Mouse (Mus musculus) G1E-ER4 (cell line): ENCODE data around the gene Krtap6-2. TPM values are rescaled to one million over a fixed set of nuclear protein-coding genes. Genes with fewer than 3 reads are reported as not detected.

Experiments
- GATA1 ChIP-seq: IDR thresholded peaks from one replicate; pipeline ENCODE4 v1.8.0; 2012; ENCODE audit warnings: low read length, inconsistent platforms
- polyA plus RNA-seq: library from polyadenylated mRNA; stranded (reverse); fragments of >175 nt; gene quantifications from 2 replicates; pipeline ENCODE4 v1.2.3, GENCODE M21; 2012

Gene Krtap6-2
- not detected in 2 replicates for polyA plus RNA-seq

DNA sequence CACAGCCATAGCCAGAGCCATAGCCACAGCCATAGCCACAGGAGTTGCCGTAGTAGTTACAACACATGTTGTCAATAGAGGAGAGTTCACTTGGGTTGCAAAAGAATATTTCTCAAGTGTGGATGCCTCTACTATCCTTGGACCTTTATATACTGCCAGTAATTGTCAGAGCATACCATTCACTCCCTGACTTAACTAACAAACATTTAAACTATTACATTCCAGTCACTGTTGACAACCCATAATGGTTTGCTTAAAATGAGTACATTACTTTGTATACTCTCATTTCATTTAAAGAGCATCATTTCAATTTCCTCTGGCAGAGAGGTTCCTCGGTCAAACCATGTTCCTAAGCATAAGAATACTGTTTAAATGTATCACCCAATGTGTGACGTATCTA lies at the start of gene Krtap6-2:
Krtap6-2 (minus strand) TSS at position 101 of the 400 bp plus-strand sequence.
- TF ChIP-seq GATA1 = no peak

DNA sequence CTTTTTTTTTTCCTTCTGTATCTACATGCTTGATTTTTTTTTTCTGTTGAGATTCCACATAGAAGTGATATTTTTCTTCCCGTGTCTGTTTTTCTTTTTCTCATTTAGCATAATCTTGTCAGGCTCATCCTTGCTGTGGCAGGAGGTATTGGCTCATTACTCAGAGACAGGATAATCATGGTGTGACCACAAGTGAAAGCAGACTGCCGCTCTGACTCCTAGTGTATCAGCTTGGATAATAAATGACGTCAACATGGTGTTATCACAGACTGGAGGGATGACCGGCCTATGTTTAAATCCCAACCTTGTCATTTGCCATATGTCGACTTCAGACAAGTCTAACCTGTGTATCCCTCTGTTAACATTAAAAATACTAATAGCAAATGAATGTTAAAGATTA lies 41.3 kb upstream of the Krtap6-2 start:
- TF ChIP-seq GATA1 = no peak

DNA sequence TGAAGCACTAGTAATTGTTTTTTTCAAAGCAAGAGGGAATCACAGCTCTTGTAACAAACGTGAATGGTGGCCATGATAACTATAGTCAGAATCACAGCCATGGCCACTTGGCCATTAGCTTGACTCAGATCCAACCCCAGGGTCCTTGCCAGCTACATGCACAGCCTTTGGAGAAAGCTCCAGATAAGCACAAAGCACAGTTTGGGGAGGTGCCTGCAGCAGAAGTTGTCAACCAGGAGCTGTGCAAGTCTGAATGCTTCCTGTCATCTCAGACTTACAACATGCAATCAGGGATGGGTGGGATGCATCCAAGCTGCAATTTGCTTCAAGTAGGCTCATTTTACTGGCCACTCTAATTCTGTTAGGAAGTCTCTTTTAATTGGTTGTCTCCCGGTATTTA lies 9.7 kb upstream of the Krtap6-2 start:
- TF ChIP-seq GATA1 = no peak

- TF ChIP-seq GATA1 = no peak
These were observed 5.4 kb upstream of the Krtap6-2 start for GRCm38 (mm10) chr16:89425310-89425709.

- TF ChIP-seq GATA1 = no peak
These were observed 3.6 kb downstream of the Krtap6-2 start for GRCm38 (mm10) chr16:89416311-89416710.

DNA sequence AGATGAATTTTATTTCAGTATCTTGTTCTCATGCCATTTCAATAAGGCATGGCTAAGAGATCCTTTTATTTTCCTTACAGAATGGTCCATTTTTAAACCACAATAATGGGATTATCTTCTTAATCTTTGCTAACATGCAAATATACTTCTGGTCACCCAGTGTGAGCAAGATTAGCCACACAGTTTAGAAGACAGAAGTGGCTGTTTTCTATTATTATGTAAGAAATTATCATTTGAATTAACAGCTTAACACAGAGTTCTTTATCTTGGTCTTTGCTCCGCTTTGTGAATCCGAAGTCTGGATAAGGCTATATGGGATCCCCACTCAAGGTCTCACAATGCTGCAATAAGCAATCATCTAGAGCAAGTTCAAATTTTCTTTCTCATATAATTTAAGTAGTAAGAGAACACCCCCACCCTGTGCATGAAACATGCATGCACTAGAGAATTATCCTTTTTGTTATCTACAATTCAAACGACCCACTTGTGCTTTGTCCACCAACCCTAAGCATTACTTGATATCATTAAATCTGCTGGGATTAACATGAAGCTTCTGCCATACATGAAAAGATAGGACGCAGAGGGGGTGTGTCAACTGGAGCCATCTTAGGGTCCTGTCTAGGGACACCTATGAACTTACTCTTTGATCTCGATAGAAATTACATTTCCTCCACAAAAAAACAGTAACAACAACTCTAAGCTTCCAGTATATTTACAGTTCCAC lies 9.4 kb downstream of the Krtap6-2 start:
- no peak for TF ChIP-seq GATA1

DNA sequence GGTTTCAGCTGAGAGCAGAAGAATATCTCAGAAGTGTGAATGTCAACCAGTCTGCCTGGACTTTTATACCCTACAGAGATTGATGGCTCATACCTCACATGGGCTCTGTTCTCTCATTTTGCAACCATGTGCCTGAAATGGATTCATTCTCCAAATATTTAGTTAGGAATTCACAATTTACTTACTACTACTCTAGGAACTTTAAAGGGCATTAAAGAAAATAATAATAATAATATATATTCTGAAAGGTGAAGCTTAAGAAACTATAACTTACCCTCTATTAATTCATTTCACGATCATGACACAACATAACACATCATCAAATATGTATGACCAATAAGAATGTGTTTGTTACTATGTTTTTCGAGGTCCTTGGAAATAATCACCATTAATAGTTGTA lies 16.1 kb downstream of the Krtap6-2 start, which contains the start of gene Krtap21-1:
Krtap21-1 (minus strand) TSS at position 101 of the 400 bp plus-strand sequence.
- no peak for TF ChIP-seq GATA1

GRCm38 (mm10) chr16:89372734-89373461 lies 47.0 kb downstream of the Krtap6-2 start:
- no peak for TF ChIP-seq GATA1

Other genes with a start within 250 kb of the Krtap6-2 start
- gene 1110057P08Rik, start 245.4 kb downstream of the Krtap6-2 start, polyA plus RNA-seq = not detected in 2 replicates
- gene Krtap20-2, start 214.2 kb downstream of the Krtap6-2 start, polyA plus RNA-seq = not detected in 2 replicates
- not detected in 2 replicates for gene Krtap21-1, start 16.2 kb downstream of the Krtap6-2 start, polyA plus RNA-seq
- gene Krtap8-1, start 67.8 kb upstream of the Krtap6-2 start, polyA plus RNA-seq = not detected in 2 replicates
- not detected in 2 replicates for gene Krtap7-1, start 88.2 kb upstream of the Krtap6-2 start, polyA plus RNA-seq
- not detected in 2 replicates for gene Krtap11-1, start 151.1 kb upstream of the Krtap6-2 start, polyA plus RNA-seq